Mouse (Mus musculus): ENCODE measurements around the gene Snrpg. TPM values are rescaled to one million over a fixed set of nuclear protein-coding genes. Genes with fewer than 3 reads are reported as not detected.

Snrpg gene
- total and polyA plus RNA-seq, 3 experiments, result 761 to 1,339 (median 796) TPM

GRCm38 (mm10) chr6:86394078-86394720, 23.1 kb downstream of the Snrpg start:
- TF ChIP-seq HCFC1 (IDR thresholded peaks at IDR 0.05; ENCODE audit: low read depth, low read length), result no peak
- TF ChIP-seq CHD2 (IDR thresholded peaks at IDR 0.05; ENCODE audit: low read length), result no peak
- TF ChIP-seq SMC3 (IDR thresholded peaks at IDR 0.05; ENCODE audit: low read depth, low read length), result no peak
- TF ChIP-seq POLR2AphosphoS2 (IDR thresholded peaks at IDR 0.05; ENCODE audit: low read length), result no peak
- no peak for TF ChIP-seq MAZ (IDR thresholded peaks at IDR 0.05; ENCODE audit: low read depth, low read length)
- no peak for TF ChIP-seq CHD1 (IDR thresholded peaks at IDR 0.05; ENCODE audit: low read depth, low read length)
- no peak for TF ChIP-seq GATA1 (IDR thresholded peaks at IDR 0.05; ENCODE audit: low read depth, low read length)
- TF ChIP-seq MEF2A (IDR thresholded peaks at IDR 0.05; ENCODE audit: extremely low read depth, insufficient replicate concordance, low read depth, low read length, poor library complexity, severe bottlenecking), result no peak
- no peak for TF ChIP-seq BHLHE40 (IDR thresholded peaks at IDR 0.05; ENCODE audit: borderline replicate concordance, low read depth, low read length)
- TF ChIP-seq USF1 (IDR thresholded peaks at IDR 0.05; ENCODE audit: low read depth, low read length), result no peak
- no peak for TF ChIP-seq TCF12 (IDR thresholded peaks at IDR 0.05; ENCODE audit: low read depth, low read length)
- Histone ChIP-seq H3K4me1 (ENCODE audit: control insufficient read depth in 1 of 2, insufficient read depth in 2 of 2, low read length in 2 of 2) (peaks cover 0 to 8% of the 10 kb centered on the region in 2 experiments; a peak in 2 of 4 replicates), H3K9me3 (replicated peaks; ENCODE audit: insufficient read depth, low read length) (no peaks in the 10 kb centered on the region), H3K9ac (ENCODE audit: control insufficient read depth, low read depth, low read length, poor library complexity, severe bottlenecking) (no peak overlapping the region), H3K79me2 (ENCODE audit: control insufficient read depth, insufficient read depth, low read length, poor library complexity) (peaks cover 9% of the 10 kb centered on the region), H3K36me3 (ENCODE audit: control insufficient read depth in 1 of 2, insufficient read depth in 2 of 2, low read length in 2 of 2) (peaks cover 4 to 5% of the 10 kb centered on the region in 2 experiments), H3K4me3 (ENCODE audit: control insufficient read depth in 1 of 2, insufficient read depth in 1 of 2, low read depth in 2 of 2, low read length in 2 of 2) (no peak overlapping the region), H3K27me3 (ENCODE audit: control insufficient read depth in 1 of 2, insufficient read depth in 2 of 2, low read length in 2 of 2) (no peaks in the 10 kb centered on the region), H3K27ac (ENCODE audit: control insufficient read depth, low read depth, low read length) (no peak overlapping the region)
- DNase-seq (ENCODE audit: low read depth, low spot score), result no peak

- Histone ChIP-seq H3K27ac (ENCODE audit: control insufficient read depth, low read depth, low read length) (no peak overlapping the region), H3K9me3 (replicated peaks; ENCODE audit: insufficient read depth, low read length) (no peaks in the 10 kb centered on the region), H3K79me2 (ENCODE audit: control insufficient read depth, insufficient read depth, low read length, poor library complexity) (peaks cover 9% of the 10 kb centered on the region), H3K4me3 (ENCODE audit: control insufficient read depth in 1 of 2, insufficient read depth in 1 of 2, low read depth in 2 of 2, low read length in 2 of 2) (no peak overlapping the region), H3K9ac (ENCODE audit: control insufficient read depth, low read depth, low read length, poor library complexity, severe bottlenecking) (no peak overlapping the region), H3K27me3 (ENCODE audit: control insufficient read depth in 1 of 2, insufficient read depth in 2 of 2, low read length in 2 of 2) (no peaks in the 10 kb centered on the region), H3K4me1 (ENCODE audit: control insufficient read depth in 1 of 2, insufficient read depth in 2 of 2, low read length in 2 of 2) (peaks cover 0 to 9% of the 10 kb centered on the region in 2 experiments; a peak in 2 of 4 replicates), H3K36me3 (ENCODE audit: control insufficient read depth in 1 of 2, insufficient read depth in 2 of 2, low read length in 2 of 2) (peaks cover 3 to 7% of the 10 kb centered on the region in 2 experiments)
- DNase-seq (ENCODE audit: low read depth, low spot score), result no peak
- TF ChIP-seq SIN3A (IDR thresholded peaks at IDR 0.05; ENCODE audit: low read length) (no peak), MAX (IDR thresholded peaks at IDR 0.05; ENCODE audit: low read length) (no peak), ZC3H11A (IDR thresholded peaks at IDR 0.05; ENCODE audit: low read depth, low read length) (no peak), CTCF (IDR thresholded peaks at IDR 0.05 in 2 of 3, conservative IDR thresholded peaks at IDR 0.05 in 1 of 3; ENCODE audit: control insufficient read depth in 1 of 3, insufficient read depth in 1 of 3, low read depth in 2 of 3, low read length in 3 of 3, poor library complexity in 1 of 3, severe bottlenecking in 1 of 3) (no peak), USF2 (IDR thresholded peaks at IDR 0.05; ENCODE audit: borderline replicate concordance in 1 of 2, insufficient read depth in 1 of 2, low read depth in 1 of 2, low read length in 2 of 2) (no peak), MAZ (IDR thresholded peaks at IDR 0.05; ENCODE audit: low read depth, low read length) (no peak), GABPA (IDR thresholded peaks at IDR 0.05; ENCODE audit: low read depth, low read length) (no peak), HCFC1 (IDR thresholded peaks at IDR 0.05; ENCODE audit: low read depth, low read length) (no peak), JUND (IDR thresholded peaks at IDR 0.05; ENCODE audit: low read depth, low read length) (no peak), MAFK (IDR thresholded peaks at IDR 0.05; ENCODE audit: borderline replicate concordance, low read depth, low read length) (no peak), RCOR1 (IDR thresholded peaks at IDR 0.05; ENCODE audit: low read depth, low read length) (no peak), MXI1 (IDR thresholded peaks at IDR 0.05; ENCODE audit: low read depth, low read length) (no peak), SMC3 (IDR thresholded peaks at IDR 0.05; ENCODE audit: low read depth, low read length) (no peak), ELF1 (IDR thresholded peaks at IDR 0.05; ENCODE audit: low read depth, low read length) (no peak), NELFE (IDR thresholded peaks at IDR 0.05; ENCODE audit: low read depth, low read length) (no peak), MEF2A (IDR thresholded peaks at IDR 0.05; ENCODE audit: extremely low read depth, insufficient replicate concordance, low read depth, low read length, poor library complexity, severe bottlenecking) (no peak), BHLHE40 (IDR thresholded peaks at IDR 0.05; ENCODE audit: borderline replicate concordance, low read depth, low read length) (no peak)
Measured at GRCm38 (mm10) chr6:86395021-86395420, 23.9 kb downstream of the Snrpg start.
